Mouse (Mus musculus) frontal cortex, postnatal 36 days (tissue): ENCODE measurements around the gene Pgpep1l.
A peak's percentile ranks its signal among the peaks of the same experiment; 100 is the strongest.
"Not testable (repeated sequence)": the region's sequence is repeated elsewhere in the genome, so short reads cannot be mapped to it uniquely, and the experiment has no call there.

Experiments used
- DNase-seq, 2 experiments: peaks; one replicate each; pipeline ENCODE4 v3.0.0; 2022; ENCODE audit warnings: low spot score in 2 of 2

Pgpep1l gene

DNA sequence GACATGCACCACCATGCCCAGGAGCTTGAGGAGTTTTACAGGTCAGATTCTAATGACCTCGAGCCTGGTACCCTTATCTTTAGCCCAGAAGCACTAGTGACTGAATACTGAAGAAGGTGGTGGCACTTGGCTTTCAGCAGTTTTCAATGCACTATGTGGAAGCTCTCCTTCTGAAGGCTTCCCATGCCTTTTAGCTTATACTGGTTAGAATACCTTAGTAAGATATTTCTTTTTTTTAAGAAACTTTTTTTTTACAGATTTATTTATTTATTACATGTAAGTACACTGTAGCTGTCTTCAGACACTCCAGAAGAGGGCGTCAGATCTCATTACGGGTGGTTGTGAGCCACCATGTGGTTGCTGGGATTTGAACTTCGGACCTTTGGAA lies 19.1 kb upstream of the Pgpep1l start:
- DNase-seq = not testable (repeated sequence)

DNA sequence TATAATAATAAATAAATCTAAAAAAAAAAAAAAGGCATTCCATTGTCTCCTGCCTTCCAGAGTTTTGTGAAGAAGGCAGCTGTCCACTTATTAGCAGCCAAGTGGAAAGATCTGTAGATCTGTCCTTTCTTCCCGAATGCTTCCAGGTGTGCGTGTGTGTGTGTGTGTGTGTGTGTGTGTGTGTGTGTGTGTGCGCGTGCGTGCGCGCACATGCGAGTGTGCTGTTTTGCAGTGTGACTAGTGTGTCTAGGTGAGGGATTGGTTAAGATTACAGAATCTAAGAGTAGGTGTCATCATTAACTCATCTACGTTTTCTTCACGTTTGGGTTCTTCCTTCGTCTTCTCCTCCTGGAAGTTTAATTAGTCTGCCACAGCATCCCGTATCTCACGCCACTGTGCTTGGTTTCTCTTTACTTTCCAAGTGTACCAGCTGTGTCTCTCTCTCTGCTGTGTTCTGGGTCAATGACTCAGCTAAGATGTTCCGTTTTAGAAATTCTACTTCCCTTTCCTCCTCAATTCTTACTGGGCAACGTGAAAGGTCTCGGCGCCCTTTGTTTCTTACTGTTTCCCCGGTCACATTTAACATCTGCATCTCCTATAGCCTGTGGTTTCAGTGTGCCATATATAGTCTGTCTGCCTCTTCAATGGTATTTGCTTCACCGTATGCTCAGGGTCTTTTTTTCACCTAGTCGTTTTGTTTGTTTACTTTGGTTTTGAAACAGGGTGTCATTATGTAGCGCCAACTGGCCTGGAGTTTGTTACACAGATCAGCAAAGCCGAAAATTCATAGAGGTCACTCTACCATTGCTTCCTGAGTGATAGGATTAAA lies 18.5 kb upstream of the Pgpep1l start:
- no peak for DNase-seq

DNA sequence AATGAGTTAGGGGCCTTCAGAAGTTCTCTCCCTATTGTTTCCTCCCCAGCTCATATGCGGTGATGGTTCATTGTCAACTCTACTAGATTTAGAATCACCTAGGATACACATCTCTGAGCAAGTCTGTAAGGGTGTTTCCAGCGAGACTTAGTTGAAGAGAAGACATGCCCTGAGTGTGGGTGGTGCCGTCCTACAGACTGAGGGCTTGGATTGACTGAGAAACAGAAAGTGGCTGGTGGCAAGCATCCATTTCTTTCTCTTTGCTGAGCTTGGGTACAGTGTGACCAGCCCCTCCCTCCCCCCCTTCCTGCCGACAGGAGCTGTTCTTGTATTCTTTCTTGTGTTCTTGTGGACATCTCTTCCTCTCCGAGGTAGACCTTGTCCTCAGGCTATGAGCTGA lies 17.3 kb upstream of the Pgpep1l start:
- DNase-seq = no peak

DNA sequence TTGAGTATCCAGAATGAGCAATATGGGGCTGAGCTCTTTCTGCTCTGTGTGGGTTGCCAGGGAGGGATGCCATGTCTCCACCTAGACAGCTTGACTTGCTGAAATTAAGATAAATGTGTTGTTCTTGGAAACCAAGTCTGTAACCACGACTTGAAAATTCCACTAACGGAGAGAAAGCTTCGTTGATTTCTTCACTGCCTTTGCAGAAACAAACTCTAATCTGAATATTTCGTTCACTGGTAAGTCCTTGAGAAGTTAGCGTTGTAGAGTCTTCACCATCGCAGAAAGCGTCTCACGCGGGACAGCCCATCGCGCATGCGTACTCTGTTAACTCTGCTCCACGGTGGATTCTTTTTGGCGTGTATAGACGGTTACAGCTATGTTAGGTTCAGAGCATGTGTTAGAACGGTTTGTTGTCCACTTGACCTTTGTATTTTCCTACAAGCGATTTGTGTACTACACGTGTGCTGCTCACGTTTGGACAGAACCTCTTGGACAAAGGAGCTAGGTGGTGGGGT lies 16.4 kb upstream of the Pgpep1l start:
- peak in 1 of 2 experiments; percentile 24 for DNase-seq

- DNase-seq = no peak
Measured at GRCm38 (mm10) chr7:68279481-68279880, 15.4 kb upstream of the Pgpep1l start.

DNA sequence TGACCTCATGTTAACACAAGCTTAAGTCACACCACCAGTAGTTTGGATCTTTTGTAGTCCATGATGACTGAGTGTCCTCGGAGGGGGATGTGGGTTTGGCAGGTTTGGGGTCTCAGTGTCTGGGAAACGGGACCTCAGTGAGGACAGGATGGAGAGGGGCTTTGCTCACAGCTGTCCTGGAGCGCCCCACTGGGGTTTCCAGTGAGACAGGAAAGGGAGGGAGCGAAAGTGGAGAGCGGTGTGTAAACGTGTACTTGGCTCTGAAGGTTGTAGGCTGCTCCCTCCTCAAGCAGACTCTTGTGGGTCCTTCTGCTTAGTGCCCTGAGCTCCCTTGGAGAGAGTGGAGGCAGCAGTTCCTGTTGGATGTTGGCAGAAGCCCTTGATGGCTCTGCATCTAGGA lies 14.9 kb upstream of the Pgpep1l start:
- no peak for DNase-seq

DNA sequence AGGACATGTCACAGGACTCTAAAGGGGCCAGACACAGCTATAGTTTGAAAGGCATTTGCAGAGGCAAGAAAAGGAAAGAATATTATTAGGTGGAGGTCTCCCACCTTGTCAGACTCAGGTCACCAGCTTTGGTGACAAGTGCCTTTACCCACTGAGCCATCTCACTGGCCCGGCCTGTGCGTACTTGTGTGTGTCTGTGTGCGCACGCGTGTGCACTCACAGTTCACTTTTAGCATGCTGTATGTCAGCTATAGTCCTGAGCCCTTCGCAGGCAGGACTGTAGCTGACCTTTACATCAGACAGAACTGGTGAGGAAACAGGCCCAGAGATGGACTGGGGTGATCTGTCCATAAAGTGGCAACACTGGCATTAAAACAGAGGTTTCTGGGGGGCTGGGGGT lies 14.4 kb upstream of the Pgpep1l start:
- DNase-seq = no peak

- no peak for DNase-seq
Measured at GRCm38 (mm10) chr7:68277897-68278270, 13.9 kb upstream of the Pgpep1l start.

- no peak for DNase-seq
Measured at GRCm38 (mm10) chr7:68277054-68277896, 13.2 kb upstream of the Pgpep1l start.

- DNase-seq = no peak
Measured at GRCm38 (mm10) chr7:68275838-68276731, 12.1 kb upstream of the Pgpep1l start.

DNA sequence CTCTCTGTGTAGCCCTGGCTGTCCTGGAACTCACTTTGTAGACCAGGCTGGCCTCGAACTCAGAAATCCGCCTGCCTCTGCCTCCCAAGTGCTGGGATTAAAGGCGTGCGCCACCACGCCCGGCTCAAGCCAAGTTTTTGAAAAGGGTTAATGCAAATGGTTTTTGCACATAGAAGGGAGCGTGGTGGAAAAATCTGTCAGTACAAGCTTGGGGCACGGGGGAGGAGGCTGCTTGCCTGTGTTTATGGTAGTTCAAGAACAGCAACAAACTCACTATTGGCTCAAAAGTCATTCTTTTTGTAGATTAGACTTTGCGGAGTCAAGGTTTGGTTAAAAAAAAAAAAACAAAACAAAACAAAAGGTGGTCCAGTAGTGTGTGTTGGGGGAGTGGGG lies 11.4 kb upstream of the Pgpep1l start:
- DNase-seq = not testable (repeated sequence)

- no peak for DNase-seq
Measured at GRCm38 (mm10) chr7:68274951-68275350, 10.9 kb upstream of the Pgpep1l start.

- no peak for DNase-seq
Measured at GRCm38 (mm10) chr7:68274218-68274617, 10.2 kb upstream of the Pgpep1l start.

- no peak for DNase-seq
Measured at GRCm38 (mm10) chr7:68273515-68273914, 9.5 kb upstream of the Pgpep1l start, which contains the start of gene Fam169b. Gene Fam169b, plus strand, starts transcription at chr7:68273839.

GRCm38 (mm10) chr7:68272607-68273006 lies 8.6 kb upstream of the Pgpep1l start:
- DNase-seq = no peak

DNA sequence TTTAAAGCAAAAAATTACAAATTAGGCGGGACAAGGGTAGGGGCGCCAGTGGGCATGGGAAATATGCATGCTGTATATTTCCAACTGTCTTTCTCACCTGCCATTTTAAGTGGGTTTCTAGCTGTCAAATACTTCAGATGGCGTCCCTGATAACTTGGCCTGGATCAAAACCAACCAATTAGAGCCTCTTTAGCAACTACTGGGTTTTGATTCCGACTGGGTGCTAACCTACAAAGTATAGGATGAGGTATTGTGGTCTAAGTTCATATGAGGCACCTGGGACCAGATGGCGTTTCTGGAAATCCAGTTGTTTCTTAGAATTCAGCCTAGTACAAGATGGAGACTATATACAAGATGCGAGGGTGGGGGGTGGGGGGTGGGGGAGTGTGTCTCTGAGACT lies 7.8 kb upstream of the Pgpep1l start:
- no peak for DNase-seq

DNA sequence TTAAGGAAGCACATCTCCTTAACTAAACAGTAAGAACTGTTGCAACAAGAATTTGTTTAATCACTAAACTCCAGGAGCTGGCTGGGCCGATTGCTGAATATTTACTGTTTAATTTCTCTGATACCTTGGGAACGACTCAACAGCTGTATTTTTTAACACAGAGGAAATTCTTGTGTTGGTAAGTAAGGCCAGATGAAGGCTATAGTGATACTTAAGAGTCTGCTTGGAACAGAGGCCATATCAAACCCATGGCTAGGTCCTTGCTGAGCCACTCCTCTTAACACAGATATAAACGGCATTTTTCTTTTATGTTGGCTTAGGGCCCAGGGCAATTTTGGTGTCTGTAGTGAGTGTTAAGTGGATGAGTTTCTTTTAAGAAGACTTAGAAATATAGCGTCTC lies 6.5 kb upstream of the Pgpep1l start:
- no peak for DNase-seq

GRCm38 (mm10) chr7:68266691-68267090 lies 2.7 kb upstream of the Pgpep1l start:
- no peak for DNase-seq

GRCm38 (mm10) chr7:68265391-68265790 lies 1.4 kb upstream of the Pgpep1l start:
- DNase-seq = no peak

DNA sequence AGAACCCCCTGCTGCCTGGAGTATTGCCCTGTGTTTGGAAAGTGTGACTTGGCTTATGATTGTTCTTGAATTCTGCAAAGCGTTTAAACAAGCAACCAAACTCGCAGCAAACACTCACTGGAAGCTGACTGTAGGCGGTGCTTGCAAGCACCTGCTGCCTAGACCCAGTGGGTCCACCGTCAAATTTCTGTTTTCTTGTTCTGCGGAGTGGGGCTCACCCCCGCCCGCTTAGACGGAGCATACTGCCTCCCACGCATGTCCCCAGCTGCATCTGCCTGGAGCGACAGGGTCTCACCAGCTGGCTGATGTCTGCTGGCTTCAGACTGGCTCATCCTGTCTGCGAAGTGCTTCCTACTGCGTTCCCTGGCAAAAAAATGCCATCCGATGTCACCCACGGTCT lies 498 bp upstream of the Pgpep1l start:
- DNase-seq = peak; percentile 75 to 81

- peak in 1 of 2 experiments; percentile 14 for DNase-seq
Measured at GRCm38 (mm10) chr7:68263346-68264027, 546 bp downstream of the Pgpep1l start.
